Mouse (Mus musculus) layer of hippocampus, postnatal 25 days (tissue): Measurements from ENCODE around the gene Tmem198. TPM values are rescaled to one million over a fixed set of nuclear protein-coding genes. Genes with fewer than 3 reads are reported as not detected.

Experiments used
- DNase-seq, 2 experiments: peaks; one replicate each; pipeline ENCODE4 v3.0.0; 2022; ENCODE audit warnings: mixed read lengths in 2 of 2, low spot score in 1 of 2; ENCODE audit errors: extremely low spot score in 1 of 2
- total RNA-seq, 2 experiments: library from RNA; stranded (reverse); gene quantifications; 2 replicates each; pipeline ENCODE4 v1.2.3; 2021

The Tmem198 gene
- total RNA-seq, 2 experiments from 2014 or later = 70.3 to 73.8 TPM

DNA sequence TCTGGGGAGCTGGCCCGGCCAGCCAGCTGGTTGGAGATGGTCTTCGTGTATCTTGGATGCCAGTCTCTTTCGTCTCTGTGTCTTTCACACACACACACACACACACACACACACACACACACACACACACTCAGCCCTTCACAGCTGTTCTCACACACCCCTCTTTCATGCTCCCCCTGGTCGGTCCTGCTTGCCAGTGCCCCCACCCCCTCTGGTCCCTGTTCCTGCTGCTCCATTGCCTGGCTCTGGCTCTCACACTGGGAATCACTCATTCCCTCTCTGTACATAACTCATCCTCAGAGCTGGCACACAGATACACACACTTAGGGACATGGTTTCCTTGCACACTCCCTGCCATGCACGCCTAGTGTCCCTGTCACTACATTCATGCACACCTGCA, 27.4 kb upstream of the Tmem198 start:
- DNase-seq = no peak

DNA sequence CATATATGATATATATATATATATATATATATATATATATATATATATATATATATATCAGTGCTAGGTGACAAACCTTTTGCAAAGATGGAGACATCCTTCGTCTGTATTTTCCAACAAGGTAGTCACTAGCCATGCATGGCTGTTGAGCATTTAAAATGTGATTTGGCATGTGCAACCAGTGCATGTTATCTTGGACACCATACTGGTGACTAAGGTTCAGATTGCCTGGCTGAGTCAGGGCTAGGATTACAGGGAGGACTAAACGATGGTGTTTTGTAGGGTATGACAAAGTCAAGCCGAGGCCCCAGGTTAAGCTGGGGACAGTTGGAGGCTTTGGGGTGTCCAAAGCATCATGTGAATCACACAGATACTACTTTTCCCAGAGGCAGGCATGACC, 23.9 kb upstream of the Tmem198 start:
- DNase-seq = no peak

GRCm38 (mm10) chr1:75455948-75456347, 23.4 kb upstream of the Tmem198 start:
- no peak for DNase-seq

DNA sequence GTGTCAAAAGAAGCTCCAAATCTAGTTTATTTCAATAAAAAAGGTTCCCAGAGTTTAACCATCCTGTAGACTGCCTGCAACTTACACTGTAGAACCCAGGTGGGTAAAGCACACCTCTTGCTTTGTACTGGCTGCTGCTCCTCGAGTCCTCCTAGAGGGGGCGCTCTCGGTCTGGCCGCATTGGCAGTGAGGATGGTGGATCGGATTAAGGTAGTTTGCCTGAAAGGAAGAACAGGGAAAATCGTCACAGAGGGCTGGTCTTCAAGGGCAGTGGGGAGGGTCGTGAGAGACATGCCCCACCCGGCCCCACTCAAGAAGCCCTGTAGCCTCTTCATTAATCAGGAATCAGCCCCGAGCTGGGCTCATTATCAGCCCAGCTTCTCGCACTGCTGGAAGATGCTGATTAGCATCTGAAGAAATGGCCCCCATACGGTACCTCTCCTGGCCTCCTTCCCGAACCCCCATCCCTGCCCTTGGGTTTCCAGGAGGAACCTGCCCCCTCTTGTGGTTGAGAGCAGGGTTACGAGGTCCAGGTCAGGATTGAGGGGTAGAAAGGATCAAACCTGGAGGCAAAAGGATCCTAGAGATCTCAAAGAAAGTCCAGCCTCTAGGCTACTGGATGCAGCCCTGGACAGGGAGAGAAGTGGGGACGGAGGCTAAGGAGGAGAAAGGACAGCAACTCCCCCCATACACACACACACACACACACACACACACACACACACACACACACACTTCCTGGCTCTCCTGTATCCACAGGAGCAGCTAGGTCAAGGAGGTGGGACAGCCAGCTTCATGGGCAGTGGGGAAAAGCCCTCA, 22.4 kb upstream of the Tmem198 start:
- no peak for DNase-seq

DNA sequence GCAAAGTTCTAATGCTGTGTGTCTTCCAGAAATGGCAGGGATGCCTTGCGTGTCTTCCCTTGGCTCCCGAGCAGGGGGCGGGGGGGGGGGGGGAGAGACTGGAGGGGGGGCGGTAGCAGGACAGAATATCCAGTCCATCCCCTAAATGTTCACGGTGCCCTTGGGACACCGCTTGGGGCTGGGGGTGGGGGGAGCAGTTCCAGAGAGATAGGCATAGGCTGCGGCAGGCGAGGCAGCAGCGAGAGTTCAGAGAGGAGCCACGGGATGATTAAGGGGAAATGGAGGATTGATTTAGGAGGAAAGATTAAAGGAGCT, 21.7 kb upstream of the Tmem198 start:
- no peak for DNase-seq

DNA sequence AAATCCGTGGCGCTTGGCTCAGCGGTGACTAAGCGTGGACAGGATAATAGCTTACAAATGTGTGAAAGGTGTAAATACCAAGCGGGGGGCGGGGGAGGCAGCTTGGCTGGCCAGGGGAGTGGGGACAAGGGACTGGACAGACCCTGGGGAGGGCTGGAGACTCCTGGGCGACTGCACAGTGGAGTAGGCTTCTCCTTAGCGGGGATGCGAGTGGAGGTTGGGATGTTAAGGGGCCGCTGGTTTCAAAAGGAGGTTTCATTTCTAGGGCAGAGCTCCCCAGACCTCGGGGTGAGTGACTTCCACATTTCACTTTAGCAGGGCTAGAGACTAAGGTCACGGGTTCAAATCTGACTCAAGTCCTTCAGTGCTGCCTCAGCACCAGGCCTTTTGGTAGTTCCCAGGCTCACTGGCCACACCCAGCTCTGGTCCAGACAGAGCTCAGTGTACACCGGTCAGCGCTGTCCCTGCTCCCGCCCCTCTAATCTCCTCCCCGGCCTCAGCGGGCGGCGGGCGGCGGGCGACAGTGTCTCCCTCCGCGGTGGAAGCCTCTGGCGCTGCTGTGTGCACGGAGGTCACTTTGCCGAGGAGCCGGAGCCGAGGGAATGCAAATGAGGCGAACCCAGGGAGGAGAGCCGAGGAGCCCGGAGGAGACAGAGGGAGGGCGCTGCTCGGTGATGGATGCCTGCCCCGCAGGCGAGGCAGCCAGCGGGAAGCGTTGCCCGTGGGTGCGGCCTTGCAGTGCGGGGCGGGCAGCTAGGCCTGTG, 21.1 kb upstream of the Tmem198 start:
- DNase-seq = no peak

DNA sequence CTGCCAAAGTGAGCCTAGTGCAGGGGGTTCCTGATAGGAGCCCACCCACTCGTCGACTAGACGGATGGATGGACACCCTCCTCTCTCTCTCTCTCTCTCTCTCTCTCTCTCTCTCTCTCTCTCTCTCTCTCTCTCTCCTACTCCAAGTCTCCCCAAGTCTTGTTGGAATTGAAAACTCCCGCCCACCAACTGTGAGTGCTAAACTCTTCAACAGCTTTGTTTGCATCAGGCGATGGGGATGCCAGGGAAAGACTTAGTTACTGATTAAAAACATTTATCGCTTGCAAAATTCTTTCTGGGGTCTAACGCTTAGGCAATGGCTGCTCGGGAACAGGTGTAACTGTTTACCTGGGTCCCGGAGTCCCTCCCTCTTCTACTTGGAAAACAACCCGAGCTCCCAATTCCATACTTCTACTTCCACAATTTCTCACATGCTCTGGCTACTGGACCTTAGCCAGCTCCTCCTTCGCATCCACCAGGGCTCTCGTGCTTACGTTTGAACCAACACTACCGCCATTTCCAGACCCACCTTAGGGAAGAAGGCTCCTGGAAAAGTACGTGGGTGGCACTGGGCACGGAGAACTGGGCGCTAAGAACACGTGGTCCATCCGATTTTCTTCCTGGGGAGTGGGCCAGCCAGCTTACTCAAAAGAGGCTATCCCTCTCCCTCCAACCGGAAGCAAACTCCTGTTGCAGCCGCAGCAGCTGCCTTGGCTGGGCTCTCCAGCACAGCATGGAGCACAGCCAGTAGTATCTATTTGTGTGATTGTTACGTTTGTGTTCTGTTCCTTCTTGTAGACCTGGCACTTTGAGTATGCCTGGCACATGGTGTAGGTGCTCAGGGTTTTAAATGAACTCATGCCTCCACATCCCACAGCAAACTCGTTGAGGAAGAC, 20.3 kb upstream of the Tmem198 start:
- peak in 1 of 2 experiments; percentile 47 for DNase-seq

DNA sequence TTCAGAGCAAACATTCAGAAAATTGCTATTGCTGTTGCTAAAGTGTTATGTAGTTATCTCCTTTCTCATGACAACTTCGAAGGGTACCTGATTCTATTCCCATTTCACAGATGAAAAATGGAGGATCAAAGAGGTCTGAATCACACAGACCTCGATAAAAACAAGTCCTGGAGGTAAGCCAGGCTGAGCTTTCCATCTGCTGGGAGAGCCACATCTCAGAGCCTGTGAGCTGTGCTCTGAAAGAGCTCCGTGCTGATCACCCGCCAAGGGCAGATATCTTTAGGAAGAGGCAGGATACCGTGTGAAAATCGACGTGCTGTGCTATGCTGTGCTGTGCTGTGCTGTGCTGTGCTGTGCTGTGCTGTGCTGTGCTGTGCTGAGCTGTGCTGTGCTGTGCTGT, 19.0 kb upstream of the Tmem198 start:
- no peak for DNase-seq

DNA sequence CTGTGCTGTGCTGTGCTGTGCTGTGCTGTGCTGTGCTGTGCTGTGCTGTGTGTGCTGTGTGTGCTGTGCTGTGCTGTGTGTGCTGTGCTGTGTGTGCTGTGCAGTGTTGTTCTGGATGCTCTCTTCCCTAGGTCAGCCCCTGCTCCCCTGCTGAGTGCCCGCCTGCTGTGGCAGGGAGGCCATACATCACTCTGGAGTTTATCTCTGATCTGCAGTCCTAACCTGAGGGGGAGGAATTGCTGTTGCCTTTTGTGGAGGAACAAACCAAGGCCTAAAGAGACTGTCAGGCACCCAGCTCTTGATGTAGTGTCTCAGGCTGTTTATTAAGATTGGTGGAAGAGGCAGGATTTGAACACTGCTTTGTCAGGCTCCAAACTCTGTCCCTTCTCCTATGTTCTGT, 16.7 kb upstream of the Tmem198 start:
- DNase-seq = no peak

GRCm38 (mm10) chr1:75463652-75464204, 15.6 kb upstream of the Tmem198 start:
- DNase-seq = no peak

- peak; percentile 78 to 79 for DNase-seq
Observed at GRCm38 (mm10) chr1:75467215-75467927, 12.0 kb upstream of the Tmem198 start.

DNA sequence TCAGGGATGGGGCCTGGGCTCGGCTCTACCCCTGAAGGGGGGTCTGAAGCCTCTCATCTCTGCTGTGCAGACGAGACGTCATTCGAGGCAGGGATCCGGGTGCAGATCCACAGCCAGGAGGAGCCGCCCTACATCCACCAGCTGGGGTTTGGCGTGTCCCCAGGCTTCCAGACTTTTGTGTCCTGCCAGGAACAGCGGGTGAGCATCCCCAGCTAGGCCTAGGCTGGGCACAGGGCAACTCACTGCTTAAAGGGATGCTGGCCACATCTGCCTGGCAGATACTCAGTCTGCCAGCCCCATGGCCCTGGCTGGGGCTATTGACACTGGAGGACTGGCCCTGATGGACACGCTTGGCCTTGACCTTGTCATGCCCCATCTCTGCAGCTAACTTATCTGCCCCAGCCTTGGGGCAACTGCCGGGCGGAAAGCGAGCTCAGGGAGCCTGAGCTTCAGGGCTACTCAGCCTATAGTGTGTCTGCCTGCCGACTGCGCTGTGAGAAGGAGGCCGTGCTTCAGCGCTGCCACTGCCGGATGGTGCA, 10.0 kb upstream of the Tmem198 start:
- no peak for DNase-seq

DNA sequence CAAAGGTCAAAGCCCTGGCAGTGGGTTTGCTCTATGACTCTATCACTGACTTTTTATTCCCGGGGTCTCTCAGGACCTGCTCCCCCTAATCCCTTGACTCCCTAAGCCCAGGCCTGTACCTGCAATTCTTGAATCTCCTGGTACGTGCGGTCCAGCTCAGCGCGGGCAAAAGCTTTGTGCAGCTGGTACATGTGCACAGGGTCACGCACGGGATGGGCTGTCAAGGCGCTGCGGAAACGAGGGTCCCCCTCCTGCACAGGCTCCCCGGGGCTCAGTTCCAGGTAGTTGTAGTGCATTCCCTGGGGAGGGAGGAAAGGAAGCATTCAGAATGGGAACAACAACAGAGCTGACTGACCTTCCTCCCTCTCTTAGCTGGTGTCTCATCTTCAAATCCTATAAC, 2.9 kb upstream of the Tmem198 start:
- no peak for DNase-seq

DNA sequence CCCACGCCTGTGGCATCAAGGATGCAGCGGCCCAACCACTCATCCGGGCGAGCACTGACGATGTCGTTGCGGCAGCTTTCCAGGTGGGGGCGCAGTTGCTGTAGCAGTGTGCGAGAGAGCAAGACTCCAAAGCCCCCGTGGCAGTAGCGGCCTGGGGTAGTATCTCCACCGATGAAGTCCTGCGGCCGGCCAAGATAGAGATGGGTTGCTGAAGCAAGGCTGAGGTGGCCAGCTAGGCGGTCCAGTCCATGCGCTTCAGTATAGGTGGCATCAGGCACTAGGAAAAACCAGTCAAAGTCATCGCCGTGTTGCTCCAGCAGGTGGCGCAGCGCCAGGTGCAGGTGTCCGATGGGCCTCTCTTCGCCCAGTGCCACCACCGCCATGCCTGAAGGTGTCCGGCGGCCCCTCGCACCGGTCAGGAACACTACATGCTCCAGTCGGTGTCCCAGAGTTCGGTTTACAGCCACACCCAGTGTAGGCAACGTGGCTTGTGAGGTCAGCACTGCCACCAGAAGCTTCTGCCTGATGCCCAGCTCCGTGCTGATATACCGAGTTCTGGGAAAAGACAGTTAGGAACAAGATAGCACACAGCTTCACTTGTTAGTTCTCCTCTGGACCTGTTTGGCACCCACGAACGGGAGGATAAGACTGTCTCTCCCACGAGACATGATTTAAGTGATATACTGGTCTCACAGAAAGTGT, 1.9 kb upstream of the Tmem198 start:
- peak; percentile 83 to 85 for DNase-seq

DNA sequence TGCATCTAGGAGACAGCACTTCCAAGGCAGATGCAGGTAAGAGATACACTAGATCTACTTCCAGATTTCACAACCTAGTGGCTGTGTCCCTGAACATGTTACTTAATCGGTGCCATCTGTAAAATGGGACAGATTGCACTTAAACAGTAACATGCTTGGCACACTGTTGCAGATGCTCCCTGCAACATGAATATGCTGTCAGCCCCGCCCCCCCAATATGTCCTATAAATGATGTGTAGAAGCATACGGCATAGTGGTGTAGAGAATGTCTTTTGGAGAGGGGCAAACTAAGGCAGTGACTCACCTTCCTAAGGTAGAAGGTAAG, 1.4 kb upstream of the Tmem198 start:
- DNase-seq = no peak

DNA sequence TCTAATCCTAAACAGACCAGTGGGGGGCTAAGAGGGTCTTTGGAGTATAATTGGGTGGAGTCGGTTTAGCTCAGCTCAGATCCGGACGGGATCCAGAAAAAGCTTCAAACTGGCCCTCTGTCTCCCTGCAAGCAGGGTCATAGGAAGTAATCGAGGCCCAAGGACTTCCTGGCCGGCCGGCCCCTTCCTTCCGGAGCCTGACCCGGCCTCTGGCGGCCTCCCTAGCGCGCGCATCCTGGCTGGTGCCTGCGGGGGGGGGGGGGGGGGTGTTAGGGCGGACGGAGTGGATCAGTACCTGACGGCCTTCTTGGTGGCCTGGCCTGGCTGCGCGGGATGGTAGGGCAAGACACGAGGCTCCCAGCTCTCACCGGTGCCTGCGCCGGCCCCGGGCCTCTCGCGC, 835 bp upstream of the Tmem198 start:
- DNase-seq = no peak

DNA sequence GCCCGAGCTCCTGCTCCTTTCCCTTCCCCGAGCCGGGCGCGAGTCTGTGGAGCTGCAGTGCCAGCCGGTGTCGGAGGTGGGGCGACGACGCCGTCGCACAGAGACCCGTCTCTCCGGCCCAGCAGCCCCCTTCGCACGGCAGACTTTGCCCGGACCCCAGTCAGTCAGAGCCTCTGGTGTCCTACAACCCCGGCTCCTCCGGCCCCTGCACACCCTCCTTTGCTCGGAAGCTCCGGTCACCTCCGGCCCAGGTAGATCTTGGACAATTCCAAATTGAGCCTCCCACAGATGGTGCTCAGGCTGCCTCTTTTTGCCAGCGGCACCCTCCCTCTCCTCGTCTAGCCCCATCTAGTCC, 280 bp downstream of the Tmem198 start:
- DNase-seq = no peak

- no peak for DNase-seq
Observed at GRCm38 (mm10) chr1:75480036-75480435, 704 bp downstream of the Tmem198 start.

- DNase-seq = no peak
Observed at GRCm38 (mm10) chr1:75480735-75481134, 1.4 kb downstream of the Tmem198 start.
